Mouse (Mus musculus) ES-Bruce4 (cell line): ENCODE results near the gene Glis3.

Source experiments
- CTCF ChIP-seq: IDR thresholded peaks from one replicate; pipeline ENCODE4 v1.8.1; 2011; ENCODE audit warnings: low read depth, low read length
- POLR2A ChIP-seq: IDR thresholded peaks from one replicate; pipeline ENCODE4 v1.8.1; 2011; ENCODE audit warnings: low read length; ENCODE audit not compliant: insufficient read depth

GRCm38 (mm10) chr19:28265776-28266175 lies 414.1 kb downstream of the Glis3 start:
- TF ChIP-seq CTCF = no peak
- TF ChIP-seq POLR2A = no peak
